In the genomic region with DNA sequence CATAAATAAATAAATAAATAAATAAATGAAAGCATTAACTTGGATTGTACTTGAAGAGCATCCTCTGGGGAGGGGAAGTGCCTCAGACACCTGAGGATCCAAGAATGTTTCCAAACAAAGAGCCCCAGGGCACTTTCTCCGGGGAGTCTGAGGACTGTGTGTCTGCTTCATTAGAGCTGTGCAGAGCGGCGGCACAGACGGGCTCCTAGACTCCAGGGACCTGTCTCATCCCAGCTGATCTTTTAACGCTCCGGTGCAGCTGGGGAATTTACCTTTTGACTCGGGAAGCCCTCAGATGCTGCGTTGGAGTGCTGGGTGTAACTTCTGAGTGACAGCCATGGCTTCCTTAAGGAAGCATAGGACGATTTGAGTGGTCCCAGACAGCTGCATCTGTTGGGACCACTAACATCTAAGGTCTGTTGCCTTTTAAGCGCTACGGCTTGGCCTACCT, we compare ENCODE assay signal across 8 mouse cellular contexts. TPM values are rescaled to one million over a fixed set of nuclear protein-coding genes. Genes with fewer than 3 reads are reported as not detected.
DNase-seq lines count a peak whose midpoint lies in the region; ATAC-seq and TF ChIP-seq lines count a peak whose summit lies in the region.

A gene (minus strand): TSS at position 401 of the 451 bp plus-strand sequence.

- ATAC-seq in midbrain, postnatal 0 days (ENCODE audit: low FRiP score), result no peak

- H3K4me2 ChIP-seq in midbrain, postnatal 0 days (ENCODE audit: low read depth, low read length, poor library complexity, severe bottlenecking), result peak within 1 kb of the TSS; percentile 75

- no peak for DNase-seq in liver, adult 2 months (ENCODE audit: extremely low read depth, low read depth, low spot score)
- no peak for DNase-seq in liver
- DNase-seq in adrenal gland, postnatal 25 days, result no peak
- DNase-seq in heart, postnatal 4 days, result no peak
- no peak for DNase-seq in layer of hippocampus, postnatal 25 days (ENCODE audit: extremely low spot score in 1 of 2, low spot score in 1 of 2)
- DNase-seq in midbrain, postnatal 0 days (ENCODE audit: low spot score), result no peak
- DNase-seq in gastrocnemius, postnatal 10 days, result no peak
- no peak for DNase-seq in right cerebral cortex, adult 2 months (ENCODE audit: low spot score in 2 of 2)

- H3K9ac ChIP-seq in liver, adult 2 months (ENCODE audit: low read depth, low read length), result peak within 1 kb of the TSS; percentile 92
- H3K9ac ChIP-seq in midbrain, postnatal 0 days (replicated peaks; ENCODE audit: low read length, poor library complexity, severe bottlenecking), result peak within 1 kb of the TSS; percentile 84

- peaks cover 5% of the 10 kb centered on the region; the same call in 1 of the 2 replicates for H3K79me2 ChIP-seq in liver, adult 2 months (ENCODE audit: control insufficient read depth, insufficient read depth, low read length)

- H3K27me3 ChIP-seq in liver, adult 2 months (ENCODE audit: control insufficient read depth, insufficient read depth, low read length), result no peaks in the 10 kb centered on the region
- H3K27me3 ChIP-seq in midbrain, postnatal 0 days (ENCODE audit: insufficient read depth, low read length), result no peaks in the 10 kb centered on the region

- H3K4me1 ChIP-seq in liver, adult 2 months (ENCODE audit: control insufficient read depth, insufficient read depth, low read length), result peaks cover 7% of the 10 kb centered on the region
- peaks cover 6% of the 10 kb centered on the region; the same call in 1 of the 2 replicates for H3K4me1 ChIP-seq in midbrain, postnatal 0 days (ENCODE audit: insufficient read depth, low read length)

- H3K36me3 ChIP-seq in liver, adult 2 months (ENCODE audit: control insufficient read depth, insufficient read depth, low read length), result peaks cover 4% of the 10 kb centered on the region
- peaks cover 19% of the 10 kb centered on the region for H3K36me3 ChIP-seq in midbrain, postnatal 0 days (ENCODE audit: insufficient read depth, low read length)

- no peaks in the 10 kb centered on the region for H3K9me3 ChIP-seq in midbrain, postnatal 0 days (ENCODE audit: low read length)

- H3K4me3 ChIP-seq in liver, adult 2 months (ENCODE audit: insufficient read depth, low read depth, low read length), result peak within 1 kb of the TSS; percentile 77
- H3K4me3 ChIP-seq in midbrain, postnatal 0 days (ENCODE audit: low read depth, low read length), result peak within 1 kb of the TSS; percentile 85

- H3K27ac ChIP-seq in liver, adult 2 months (replicated peaks; ENCODE audit: insufficient read depth, low read depth, low read length), result peak within 1 kb of the TSS; percentile 74
- H3K27ac ChIP-seq in midbrain, postnatal 0 days (ENCODE audit: low read depth, low read length), result peak within 1 kb of the TSS; percentile 80

- no peak for TF ChIP-seq POLR2A in liver, adult 2 months (IDR thresholded peaks at IDR 0.05; ENCODE audit: extremely low read depth, insufficient read depth, low read length)

- 19% methylated on average over 11 of the region's 11 CpGs for WGBS in liver, adult 2 months
- WGBS in midbrain, postnatal 0 days, result 24% methylated on average over 11 of the region's 11 CpGs

- TF ChIP-seq CTCF in liver, adult 2 months (IDR thresholded peaks at IDR 0.05; ENCODE audit: low read depth, low read length), result no peak
- no peak for TF ChIP-seq CTCF in midbrain, postnatal 0 days (IDR thresholded peaks at IDR 0.05)

RNA-seq across cellular contexts. Expression of the gene that starts here (rescaled TPM):
- total RNA-seq in liver, adult 2 months (2014; rRNA removed), result 8.7 and 10.1 TPM in 2 replicates
- 13.2 and 25.6 TPM in 2 replicates for polyA plus RNA-seq in liver, adult 2 months (2012; rRNA removed)
- 33.2 and 38.8 TPM in 2 replicates for total RNA-seq in adrenal gland, postnatal 25 days (2021)
- 10 to 100 TPM; 43.9 to 45.6 TPM for total RNA-seq in heart, postnatal 4 days (2021)
- total RNA-seq in layer of hippocampus, postnatal 25 days (2021), result 10 to 100 TPM; 17.6 to 21.3 TPM
- 82.4 and 86.3 TPM in 2 replicates for total RNA-seq in midbrain, postnatal 0 days (2014; rRNA removed)
- 56.1 and 59.2 TPM in 2 replicates for polyA plus RNA-seq in midbrain, postnatal 0 days (2015; fragmentation: Nextera tagmentation; extraction: Ambion mirVana)
- total RNA-seq in gastrocnemius, postnatal 10 days (2021), result 1 to 10 TPM; 8.0 to 8.8 TPM
